8 mouse cellular contexts compared by ENCODE assay signal in the genomic region with DNA sequence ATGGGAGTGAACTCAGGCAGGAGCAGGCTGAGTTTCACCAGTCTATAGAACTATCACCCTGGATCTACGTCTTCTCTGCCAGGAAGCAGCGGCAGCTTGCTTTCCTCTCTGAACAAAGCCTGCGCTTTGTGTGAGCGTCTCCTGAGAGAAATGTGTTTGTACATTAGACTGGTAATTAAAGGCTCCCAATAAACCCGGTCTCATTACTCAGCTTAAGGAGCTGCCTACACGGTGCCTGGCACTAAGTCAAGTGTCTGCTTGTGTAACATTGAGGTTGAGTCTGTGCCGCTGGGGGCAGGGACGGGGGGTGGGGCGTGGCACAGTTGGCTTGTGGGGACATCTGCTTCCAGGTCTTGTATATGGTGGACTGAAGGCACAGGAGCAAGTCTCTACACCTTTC.
DNase-seq lines count a peak whose midpoint lies in the region; ATAC-seq and TF ChIP-seq lines count a peak whose summit lies in the region.

No protein-coding gene starts in this region.

- intact Hi-C loops in gastrocnemius, postnatal 14 days (cut with DNase I; ENCODE audit: low total_unique reads) = no loop called here

- no peak for TF ChIP-seq POLR2A in cerebellum, adult 2 months (IDR thresholded peaks at IDR 0.05; ENCODE audit: borderline replicate concordance, insufficient read depth, low read length)

- no peak overlapping the region for H3K27ac ChIP-seq in cerebellum, adult 2 months (ENCODE audit: insufficient read depth, low read length)
- no peak overlapping the region for H3K27ac ChIP-seq in heart, embryonic 11.5 days (ENCODE audit: low read depth, low read length)

- WGBS in cerebellum, adult 2 months = 14% methylated on average over 9 of the region's 9 CpGs
- 77% methylated on average over 9 of the region's 9 CpGs for WGBS in heart, embryonic 11.5 days (ENCODE audit: insufficient replicate concordance)

- H3K4me3 ChIP-seq in cerebellum, adult 2 months (replicated peaks; ENCODE audit: insufficient read depth, low read depth, low read length) = no peak overlapping the region
- no peak overlapping the region for H3K4me3 ChIP-seq in heart, embryonic 11.5 days (ENCODE audit: low read depth, low read length)

- DNase-seq in cerebellum, adult 2 months = peak; percentile 25 to 34
- no peak for DNase-seq in cerebellum, adult 11 months
- peak; percentile 57 for DNase-seq in urinary bladder, postnatal 14 days (ENCODE audit: low spot score)
- no peak for DNase-seq in urinary bladder, adult 2 months (ENCODE audit: low spot score)
- DNase-seq in layer of hippocampus, adult 9-11 months = peak; percentile 47
- no peak for DNase-seq in gastrocnemius, postnatal 14 days

- no peaks in the 10 kb centered on the region for H3K9me3 ChIP-seq in heart, embryonic 11.5 days (replicated peaks; ENCODE audit: control insufficient read depth, low read length)

- ATAC-seq in megakaryocyte progenitor cell, adult 5-6 weeks (replicated peaks; ENCODE audit: poor library complexity) = peak; percentile 46
- ATAC-seq in heart, embryonic 11.5 days (replicated peaks; ENCODE audit: insufficient number of reproducible peaks, low FRiP score, low TSS enrichment) = no peak

- no peaks in the 10 kb centered on the region for H3K4me1 ChIP-seq in cerebellum, adult 2 months (ENCODE audit: control insufficient read depth, insufficient read depth, low read length)
- H3K4me1 ChIP-seq in heart, embryonic 11.5 days (ENCODE audit: control insufficient read depth, insufficient read depth, low read length) = no peaks in the 10 kb centered on the region

- TF ChIP-seq CTCF in cerebellum, adult 2 months (IDR thresholded peaks at IDR 0.05; ENCODE audit: borderline replicate concordance, insufficient read depth, low read depth, low read length) = no peak

- no peak overlapping the region for H3K4me2 ChIP-seq in heart, embryonic 11.5 days

- H3K9ac ChIP-seq in heart, embryonic 11.5 days (ENCODE audit: low read depth, low read length) = no peak overlapping the region

- H3K36me3 ChIP-seq in heart, embryonic 11.5 days (ENCODE audit: control insufficient read depth, insufficient read depth, low read length) = no peaks in the 10 kb centered on the region

- no peaks in the 10 kb centered on the region for H3K27me3 ChIP-seq in cerebellum, adult 2 months (ENCODE audit: control insufficient read depth, insufficient read depth, low read length)
- no peaks in the 10 kb centered on the region for H3K27me3 ChIP-seq in heart, embryonic 11.5 days (ENCODE audit: control insufficient read depth, insufficient read depth, low read length)

Comparison
In these comparisons a context has a peak if more than half of its experiments do, and no peak if none do; other contexts are left out.
1. DNase-seq: peak in cerebellum, adult 2 months (2 of 2), urinary bladder, postnatal 14 days (single experiment) and layer of hippocampus, adult 9-11 months (single experiment); none in cerebellum, adult 11 months (single experiment), urinary bladder, adult 2 months (single experiment) and gastrocnemius, postnatal 14 days (single experiment).